In the genomic region with DNA sequence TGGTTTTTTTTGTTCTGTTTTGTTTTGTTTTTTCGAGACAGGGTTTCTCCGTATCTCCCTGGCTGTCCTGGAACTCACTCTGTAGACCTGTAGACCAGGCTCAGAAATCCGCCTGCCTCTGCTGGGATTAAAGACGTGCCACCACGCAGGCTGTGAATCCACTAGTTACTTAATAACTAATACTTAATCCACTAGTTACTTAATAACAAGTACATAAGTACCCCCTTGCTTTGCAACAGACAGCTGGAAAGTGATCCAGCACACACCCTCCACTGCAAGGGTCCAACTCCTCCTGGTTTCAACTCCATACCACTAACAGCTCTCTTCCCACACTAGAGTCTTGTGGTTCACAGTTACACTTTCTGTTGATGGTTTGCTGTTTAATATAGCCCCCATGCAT, we compare ENCODE assay signal across 21 mouse cellular contexts. TPM values are rescaled to one million over a fixed set of nuclear protein-coding genes. Genes with fewer than 3 reads are reported as not detected.
DNase-seq lines count a peak whose midpoint lies in the region; ATAC-seq and TF ChIP-seq lines count a peak whose summit lies in the region.
"Had no signal": no experiment of that assay in that cellular context is flagged by ENCODE, and none has a peak within 500 bp of the region (broad histone marks: within the 10 kb centered on the region; RNA-seq: fewer than 3 reads in every experiment).

No protein-coding gene starts in this region.

- 80% methylated on average over 5 of the region's 5 CpGs for WGBS in heart, postnatal 0 days
- 46% methylated on average over 5 of the region's 5 CpGs for WGBS in kidney, adult 2 months
- 63% methylated on average over 5 of the region's 5 CpGs for WGBS in kidney, postnatal 0 days

- no peaks in the 10 kb centered on the region for H3K27me3 ChIP-seq in heart, postnatal 0 days (ENCODE audit: control insufficient read depth, insufficient read depth, low read length)
- H3K27me3 ChIP-seq in kidney, adult 2 months (replicated peaks; ENCODE audit: control insufficient read depth, insufficient read depth, low read length): no peaks in the 10 kb centered on the region
- no peaks in the 10 kb centered on the region for H3K27me3 ChIP-seq in kidney, postnatal 0 days (ENCODE audit: insufficient read depth, low read length)
- H3K27me3 ChIP-seq: forebrain, embryonic 13.5 days; hindbrain, embryonic 12.5 days; hindbrain, embryonic 15.5 days had no signal

- H3K4me2 ChIP-seq in heart, postnatal 0 days (ENCODE audit: low read depth, low read length): no peak overlapping the region
- H3K4me2 ChIP-seq in kidney, postnatal 0 days (ENCODE audit: low read length): no peak overlapping the region
- H3K4me2 ChIP-seq: forebrain, embryonic 13.5 days; heart, embryonic 11.5 days; hindbrain, embryonic 12.5 days; hindbrain, embryonic 15.5 days had no signal

- H3K9me3 ChIP-seq in heart, postnatal 0 days (replicated peaks; ENCODE audit: control insufficient read depth, low read length): no peaks in the 10 kb centered on the region
- no peaks in the 10 kb centered on the region for H3K9me3 ChIP-seq in kidney, postnatal 0 days (replicated peaks; ENCODE audit: low read length)
- H3K9me3 ChIP-seq: forebrain, embryonic 13.5 days; hindbrain, embryonic 12.5 days; hindbrain, embryonic 15.5 days had no signal

- TF ChIP-seq EP300 in heart, postnatal 0 days (IDR thresholded peaks at IDR 0.05; ENCODE audit: low read depth): no peak

- H3K9ac ChIP-seq in heart, postnatal 0 days (replicated peaks; ENCODE audit: low read depth, low read length): no peak overlapping the region
- no peak overlapping the region for H3K9ac ChIP-seq in kidney, postnatal 0 days (ENCODE audit: low read depth, low read length)
- H3K9ac ChIP-seq: forebrain, embryonic 13.5 days; hindbrain, embryonic 12.5 days; hindbrain, embryonic 15.5 days had no signal

- peaks cover 23% of the 10 kb centered on the region for H3K4me1 ChIP-seq in heart, postnatal 0 days (ENCODE audit: control insufficient read depth, insufficient read depth)
- H3K4me1 ChIP-seq in kidney, adult 2 months (ENCODE audit: control insufficient read depth, insufficient read depth, low read length): peaks cover 25% of the 10 kb centered on the region
- peaks cover 14% of the 10 kb centered on the region for H3K4me1 ChIP-seq in kidney, postnatal 0 days (replicated peaks; ENCODE audit: insufficient read depth, low read length)

- DNase-seq in heart, postnatal 0 days (ENCODE audit: low spot score): no peak
- no peak for DNase-seq in heart, postnatal 36 days
- peak; percentile 62 for DNase-seq in kidney, adult 2 months
- DNase-seq in kidney, postnatal 4 days: no peak
- peak; percentile 11 for DNase-seq in kidney, postnatal 0 days (ENCODE audit: low spot score)
- no peak for DNase-seq in kidney, postnatal 10 days
- DNase-seq: adrenal gland, adult 2 months; adrenal gland, postnatal 14 days; cerebellum, adult 11 months; cerebellum, adult 9-10 months; cerebellum, postnatal 14 days; gastrocnemius, postnatal 10 days; gastrocnemius, postnatal 36 days; heart, postnatal 10 days had no signal

- no peak for TF ChIP-seq POLR2A in kidney, adult 2 months (IDR thresholded peaks at IDR 0.05; ENCODE audit: low read depth, low read length)

- no peak for ATAC-seq in heart, postnatal 0 days (ENCODE audit: insufficient read depth, low read depth)
- no peak for ATAC-seq in kidney, postnatal 0 days (replicated peaks; ENCODE audit: low FRiP score, low read depth)
- ATAC-seq: CD4-positive, CD25-positive, alpha-beta regulatory T cell, adult 4 months; forebrain, embryonic 13.5 days; forebrain, embryonic 16.5 days had no signal

- peaks cover 3% of the 10 kb centered on the region; the same call in 1 of the 2 replicates for H3K36me3 ChIP-seq in heart, postnatal 0 days (replicated peaks; ENCODE audit: control insufficient read depth, insufficient read depth, low read length)
- H3K36me3 ChIP-seq in kidney, adult 2 months (ENCODE audit: control insufficient read depth, insufficient read depth, low read length): no peaks in the 10 kb centered on the region
- 0 out of 2 replicates have a peak, but pooled peaks cover 7% of the 10 kb centered on the region for H3K36me3 ChIP-seq in kidney, postnatal 0 days (ENCODE audit: insufficient read depth, low read length)

- no peak overlapping the region for H3K4me3 ChIP-seq in heart, postnatal 0 days (ENCODE audit: low read depth, low read length)
- no peak overlapping the region for H3K4me3 ChIP-seq in kidney, adult 2 months (ENCODE audit: insufficient read depth, low read depth, low read length)
- H3K4me3 ChIP-seq in kidney, postnatal 0 days (replicated peaks; ENCODE audit: low read depth, low read length): no peak overlapping the region
- H3K4me3 ChIP-seq: forebrain, embryonic 10.5 days; forebrain, embryonic 13.5 days; hindbrain, embryonic 12.5 days; hindbrain, embryonic 15.5 days had no signal

- intact Hi-C loops in heart, postnatal 36 days (cut with DNase I): loop anchor here (10.0 kb wide), 1 partner anchor 1087 kb away; a partner anchor contains a TSS

- H3K27ac ChIP-seq in heart, postnatal 0 days (ENCODE audit: low read depth): 0 out of 2 replicates have a peak overlapping the region, but pooled peaks have one; percentile 38
- H3K27ac ChIP-seq in kidney, adult 2 months (ENCODE audit: insufficient read depth, low read depth, low read length): no peak overlapping the region
- H3K27ac ChIP-seq in kidney, postnatal 0 days: no peak overlapping the region
- H3K27ac ChIP-seq: forebrain, embryonic 10.5 days; forebrain, embryonic 13.5 days; hindbrain, embryonic 12.5 days; hindbrain, embryonic 15.5 days had no signal

- no peak for TF ChIP-seq CTCF in heart, postnatal 0 days (IDR thresholded peaks at IDR 0.05; ENCODE audit: low read depth)
- no peak for TF ChIP-seq CTCF in kidney, adult 2 months (conservative IDR thresholded peaks at IDR 0.05; ENCODE audit: insufficient read depth, insufficient read length, low read depth, low read length)
- no peak for TF ChIP-seq CTCF in kidney, postnatal 0 days (IDR thresholded peaks at IDR 0.05; ENCODE audit: low read depth)

RNA-seq across cellular contexts. Expression of a gene that starts 8.3 kb away (rescaled TPM):
- 41.6 and 76.8 TPM in 2 replicates for total RNA-seq in heart, postnatal 0 days (2014; rRNA removed; ENCODE audit: low replicate concordance)
- polyA plus RNA-seq in heart, postnatal 0 days (2015; fragmentation: Nextera tagmentation; extraction: Ambion mirVana): 15.4 and 19.4 TPM in 2 replicates
- total RNA-seq in heart, postnatal 36 days (2021): 10 to 100 TPM; 39.1 to 49.1 TPM
- polyA plus RNA-seq in kidney, adult 2 months (2012; rRNA removed): 25.7 and 27.1 TPM in 2 replicates
- 32.6 and 35.6 TPM in 2 replicates for polyA plus RNA-seq in kidney, postnatal 0 days (2015; fragmentation: Nextera tagmentation; extraction: Ambion mirVana)

Comparison
In these comparisons a context has a peak if more than half of its experiments do, and no peak if none do; other contexts are left out.
1. DNase-seq: peak in kidney, adult 2 months (single experiment) and kidney, postnatal 0 days (single experiment); none in heart, postnatal 0 days (single experiment), heart, postnatal 36 days (0 of 2), kidney, postnatal 4 days (0 of 2) and kidney, postnatal 10 days (single experiment).